Mouse (Mus musculus) midbrain, postnatal 0 days (tissue): ENCODE measurements at regions not wholly inside any gene's neighbourhood (a gene's known extent, or its start where the extent isn't known, plus 50 kb on each side); places are given as distances from the start of the nearest gene placed in this dataset.

Experiments used
- ATAC-seq: fragments of 200-750 bp; cut with Nextera tagmentation; 2 replicates; pipeline ENCODE4 v1.8.0; 2017; ENCODE audit warnings: moderate number of reproducible peaks, mild to moderate bottlenecking, moderate TSS enrichment, moderate library complexity; ENCODE audit not compliant: low FRiP score
- DNase-seq: peaks from one replicate; pipeline ENCODE4 v3.0.0-alpha.2; 2015; ENCODE audit warnings: low spot score
- H3K27ac ChIP-seq: fragments of 300-500 bp; sonication (generic); 2 replicates; pipeline ENCODE4 v1.5.1; 2014; ENCODE audit warnings: low read depth, mild to moderate bottlenecking, low read length, mixed read lengths
- H3K27me3 ChIP-seq: fragments of 300-500 bp; sonication (generic); 2 replicates; pipeline ENCODE4 v1.6.1; 2014; ENCODE audit warnings: low read length, control low read depth, mixed read lengths; ENCODE audit not compliant: insufficient read depth
- H3K36me3 ChIP-seq: fragments of 300-500 bp; sonication (generic); 2 replicates; pipeline ENCODE4 v1.6.1; 2014; ENCODE audit warnings: low read length, control low read depth, mixed read lengths; ENCODE audit not compliant: insufficient read depth
- H3K4me1 ChIP-seq: fragments of 300-500 bp; sonication (generic); 2 replicates; pipeline ENCODE4 v1.6.1; 2014; ENCODE audit warnings: mild to moderate bottlenecking, control low read depth, antibody characterized with exemption, low read length, mixed read lengths; ENCODE audit not compliant: insufficient read depth
- H3K4me2 ChIP-seq: fragments of 300-500 bp; sonication (generic); 2 replicates; pipeline ENCODE4 v1.6.1; 2014; ENCODE audit warnings: low read depth, mild to moderate bottlenecking, low read length, mixed read lengths; ENCODE audit not compliant: poor library complexity, severe bottlenecking
- H3K4me3 ChIP-seq: fragments of 300-500 bp; sonication (generic); 2 replicates; pipeline ENCODE4 v1.5.1; 2014; ENCODE audit warnings: low read depth, mild to moderate bottlenecking, low read length, moderate library complexity
- H3K9ac ChIP-seq: fragments of 300-500 bp; sonication (generic); replicated peaks from 2 replicates; pipeline ENCODE4 v1.6.1; 2014; ENCODE audit warnings: mild to moderate bottlenecking, low read length, moderate library complexity, mixed read lengths; ENCODE audit not compliant: poor library complexity, severe bottlenecking
- H3K9me3 ChIP-seq: fragments of 300-500 bp; sonication (generic); 2 replicates; pipeline ENCODE4 v1.6.1; 2016; ENCODE audit warnings: low read length, control low read depth
- CTCF ChIP-seq: IDR thresholded peaks from 2 replicates; pipeline ENCODE4 v1.5.1; 2016; ENCODE audit warnings: antibody characterized with exemption, mild to moderate bottlenecking
- WGBS: fragments of 180-500 bp; shearing (Covaris S2); extraction: QIAGEN DNeasy Blood & Tissue Kit; methylation state at CpG from one replicate; pipeline ENCODE4 v1.1.7; 2014; 5-methylcytosine and 5-hydroxymethylcytosine counted together

DNA sequence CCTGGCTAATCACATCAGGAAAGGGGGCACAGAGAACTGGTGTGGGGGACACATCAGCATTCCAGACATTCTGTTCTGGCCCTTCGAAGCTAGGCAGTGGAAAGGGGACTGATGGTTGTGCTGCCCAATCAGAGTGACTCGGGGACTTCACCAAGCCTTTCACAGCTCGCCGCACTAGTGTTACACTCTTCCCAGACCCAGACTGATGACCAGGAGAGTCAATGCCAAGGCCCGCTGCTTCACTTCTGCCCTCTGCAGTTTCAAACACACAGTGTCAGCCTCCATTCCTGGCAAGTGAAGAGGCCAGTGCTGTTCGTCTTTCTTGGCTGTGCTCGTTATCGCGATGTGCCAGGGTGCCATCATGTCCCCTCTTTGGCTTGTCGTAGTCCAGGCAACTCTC lies 121.7 kb upstream of the Gm10181 start:
- H3K4me3 ChIP-seq: no peak overlapping the region
- H3K9ac ChIP-seq: no peak overlapping the region
- no peak for TF ChIP-seq CTCF
- WGBS: 77% methylated on average over 10 of the region's 10 CpGs
- DNase-seq: peak; percentile 14
- no peaks in the 10 kb centered on the region for H3K36me3 ChIP-seq
- no peaks in the 10 kb centered on the region for H3K27me3 ChIP-seq
- H3K4me2 ChIP-seq: no peak overlapping the region
- H3K4me1 ChIP-seq: no peaks in the 10 kb centered on the region
- ATAC-seq: no peak
- H3K9me3 ChIP-seq: no peaks in the 10 kb centered on the region
- H3K27ac ChIP-seq: no peak overlapping the region

DNA sequence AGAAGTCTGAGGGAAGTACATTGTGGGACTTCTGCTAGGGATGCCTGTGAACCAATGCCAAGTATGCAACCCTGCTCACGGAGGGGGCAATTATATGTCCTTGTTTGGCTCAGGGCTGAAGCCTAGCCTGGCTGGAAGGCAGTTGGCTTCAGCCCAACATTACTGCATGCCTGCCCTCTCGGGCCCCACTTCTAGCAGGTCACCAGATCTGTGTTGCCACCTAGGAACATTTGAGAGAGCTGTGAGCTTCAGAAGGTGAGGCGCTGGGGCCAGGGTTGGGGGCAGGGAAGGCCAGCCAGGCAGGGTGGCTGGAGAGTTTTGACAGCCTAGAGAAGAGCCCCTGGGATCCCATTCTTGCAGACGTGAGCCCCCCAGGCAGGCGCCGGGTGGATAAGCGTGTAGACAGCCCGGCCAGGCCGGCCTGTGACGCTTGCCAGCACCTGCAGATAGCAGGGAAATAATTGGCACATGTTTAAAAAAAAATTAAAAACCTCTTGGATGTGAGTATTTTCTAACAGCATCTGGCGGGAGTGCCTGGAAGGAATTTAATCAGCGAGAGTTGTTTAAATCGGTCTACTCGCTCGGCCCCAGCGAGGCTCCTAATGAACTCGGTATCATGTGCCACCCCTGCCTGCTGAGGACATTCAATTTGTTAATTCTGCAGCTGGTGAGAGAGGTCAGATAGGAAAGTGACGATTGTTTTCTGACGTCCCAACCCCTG lies 115.0 kb upstream of the Gm10181 start:
- 6% methylated on average over 19 of the region's 19 CpGs for WGBS
- Histone ChIP-seq H3K4me2 (peak overlapping the region; percentile 43), H3K9me3 (no peaks in the 10 kb centered on the region), H3K9ac (0 out of 2 replicates have a peak overlapping the region, but pooled peaks have one; percentile 24), H3K27me3 (no peaks in the 10 kb centered on the region), H3K4me1 (peaks cover 5% of the 10 kb centered on the region), H3K36me3 (no peaks in the 10 kb centered on the region), H3K27ac (no peak overlapping the region), H3K4me3 (peak overlapping the region; percentile 17; the same call in 1 of the 2 replicates)
- peak; percentile 54 for DNase-seq
- no peak for TF ChIP-seq CTCF
- peak; percentile 44; the same call in 1 of the 2 replicates for ATAC-seq

- 75% methylated on average over 3 of the region's 3 CpGs for WGBS
- Histone ChIP-seq H3K4me3 (no peak overlapping the region), H3K4me2 (no peak overlapping the region), H3K36me3 (no peaks in the 10 kb centered on the region), H3K9me3 (no peaks in the 10 kb centered on the region), H3K9ac (no peak overlapping the region), H3K27ac (no peak overlapping the region), H3K4me1 (no peaks in the 10 kb centered on the region), H3K27me3 (no peaks in the 10 kb centered on the region)
- DNase-seq (no peak), ATAC-seq (no peak)
- TF ChIP-seq CTCF: no peak
Observed at GRCm38 (mm10) chr9:24982796-24983195, 106.4 kb upstream of the Gm10181 start.

DNA sequence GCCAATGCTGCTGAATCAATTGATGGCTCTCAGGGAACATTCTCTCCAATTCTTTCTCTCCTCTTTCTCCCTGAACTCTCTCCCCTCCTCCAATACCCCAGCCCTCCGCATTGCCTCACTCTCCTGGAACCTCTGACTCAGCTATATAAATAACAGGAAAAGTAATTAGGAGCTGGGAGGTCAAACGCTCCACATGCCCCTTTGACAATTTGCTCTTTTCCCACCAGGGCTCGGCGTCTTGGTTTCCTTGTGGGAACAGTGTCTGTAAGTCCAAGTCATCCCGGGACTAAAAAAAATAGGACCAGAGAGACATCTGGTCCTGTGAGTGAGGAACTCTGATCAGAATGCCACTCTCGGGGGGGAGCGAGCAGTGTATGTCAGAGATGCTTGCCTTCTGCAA lies 94.7 kb upstream of the Gm10181 start:
- no peaks in the 10 kb centered on the region for H3K9me3 ChIP-seq
- DNase-seq (no peak), ATAC-seq (no peak)
- no peak overlapping the region for H3K4me2 ChIP-seq
- H3K9ac ChIP-seq: no peak overlapping the region
- WGBS: 77% methylated on average over 7 of the region's 7 CpGs
- no peak for TF ChIP-seq CTCF
- H3K36me3 ChIP-seq: no peaks in the 10 kb centered on the region
- H3K27me3 ChIP-seq: no peaks in the 10 kb centered on the region
- no peak overlapping the region for H3K4me3 ChIP-seq
- H3K27ac ChIP-seq: no peak overlapping the region
- H3K4me1 ChIP-seq: no peaks in the 10 kb centered on the region

DNA sequence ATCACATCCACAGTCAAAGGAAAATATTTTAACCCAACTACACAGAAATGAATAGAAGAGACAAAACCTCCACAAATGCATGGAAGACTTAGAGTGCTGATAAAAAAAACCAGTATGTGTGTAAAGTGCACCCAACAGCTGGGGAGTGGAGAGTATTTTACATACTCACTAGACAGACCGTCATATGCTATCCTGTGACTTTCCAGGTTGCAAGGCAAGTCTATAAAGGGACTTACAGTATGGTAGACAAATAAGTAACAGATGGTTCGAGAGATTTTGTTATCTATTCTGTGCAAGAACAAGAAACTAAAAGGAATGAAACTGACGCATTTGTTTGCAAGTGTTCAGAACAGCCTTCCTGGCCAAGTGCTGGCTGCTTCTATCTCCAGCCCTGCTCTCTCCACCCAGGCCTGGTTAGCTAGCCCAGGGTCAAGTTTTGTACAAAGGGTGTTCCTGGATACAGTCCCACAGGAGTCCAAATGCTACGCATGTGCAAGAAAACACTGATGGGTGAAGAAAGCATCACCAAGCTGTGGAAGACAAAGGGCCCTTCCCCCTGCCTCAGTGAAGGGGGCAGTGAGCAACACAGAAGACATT lies 68.0 kb upstream of the Gm10181 start:
- no peak overlapping the region for H3K9ac ChIP-seq
- no peak overlapping the region for H3K27ac ChIP-seq
- no peak for TF ChIP-seq CTCF
- H3K4me3 ChIP-seq: no peak overlapping the region
- ATAC-seq: no peak
- no peak for DNase-seq
- H3K4me1 ChIP-seq: no peaks in the 10 kb centered on the region
- WGBS: 81% methylated on average over 4 of the region's 4 CpGs
- H3K9me3 ChIP-seq: no peaks in the 10 kb centered on the region
- H3K36me3 ChIP-seq: no peaks in the 10 kb centered on the region
- H3K27me3 ChIP-seq: no peaks in the 10 kb centered on the region
- H3K4me2 ChIP-seq: no peak overlapping the region

DNA sequence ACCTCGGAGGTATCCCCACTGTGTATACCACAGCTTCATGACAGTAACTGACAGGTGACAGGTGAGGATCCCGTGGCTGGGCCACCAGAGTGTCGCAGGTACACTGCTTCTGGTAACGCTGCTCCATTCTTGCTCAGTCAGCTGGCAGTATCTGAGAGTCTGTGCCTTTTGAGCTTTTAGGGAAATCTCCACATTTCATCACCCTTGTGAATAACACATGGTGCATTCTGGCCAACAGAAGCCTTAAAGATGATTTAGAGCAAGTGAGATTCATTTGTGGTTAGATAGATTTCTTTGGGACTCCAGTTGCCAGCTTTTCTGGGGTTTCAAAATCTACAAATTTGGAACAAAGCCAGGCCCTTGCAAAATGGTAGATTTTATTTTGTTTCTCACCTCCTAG lies 66.8 kb upstream of the Gm10181 start:
- no peak for TF ChIP-seq CTCF
- H3K4me3 ChIP-seq: no peak overlapping the region
- H3K36me3 ChIP-seq: no peaks in the 10 kb centered on the region
- H3K4me1 ChIP-seq: no peaks in the 10 kb centered on the region
- no peaks in the 10 kb centered on the region for H3K27me3 ChIP-seq
- no peak overlapping the region for H3K9ac ChIP-seq
- no peak overlapping the region for H3K27ac ChIP-seq
- ATAC-seq: no peak
- DNase-seq: no peak
- H3K9me3 ChIP-seq: no peaks in the 10 kb centered on the region
- WGBS: 91% methylated on average over 4 of the region's 4 CpGs
- no peak overlapping the region for H3K4me2 ChIP-seq
